Mouse (Mus musculus): ENCODE results near the gene Taf6. TPM values are rescaled to one million over a fixed set of nuclear protein-coding genes. Genes with fewer than 3 reads are reported as not detected.
A peak's percentile ranks its signal among the peaks of the same experiment; 100 is the strongest.

The Taf6 gene
- total RNA-seq, 2 experiments from 2014 or later: 29.6 to 34.7 TPM

DNA sequence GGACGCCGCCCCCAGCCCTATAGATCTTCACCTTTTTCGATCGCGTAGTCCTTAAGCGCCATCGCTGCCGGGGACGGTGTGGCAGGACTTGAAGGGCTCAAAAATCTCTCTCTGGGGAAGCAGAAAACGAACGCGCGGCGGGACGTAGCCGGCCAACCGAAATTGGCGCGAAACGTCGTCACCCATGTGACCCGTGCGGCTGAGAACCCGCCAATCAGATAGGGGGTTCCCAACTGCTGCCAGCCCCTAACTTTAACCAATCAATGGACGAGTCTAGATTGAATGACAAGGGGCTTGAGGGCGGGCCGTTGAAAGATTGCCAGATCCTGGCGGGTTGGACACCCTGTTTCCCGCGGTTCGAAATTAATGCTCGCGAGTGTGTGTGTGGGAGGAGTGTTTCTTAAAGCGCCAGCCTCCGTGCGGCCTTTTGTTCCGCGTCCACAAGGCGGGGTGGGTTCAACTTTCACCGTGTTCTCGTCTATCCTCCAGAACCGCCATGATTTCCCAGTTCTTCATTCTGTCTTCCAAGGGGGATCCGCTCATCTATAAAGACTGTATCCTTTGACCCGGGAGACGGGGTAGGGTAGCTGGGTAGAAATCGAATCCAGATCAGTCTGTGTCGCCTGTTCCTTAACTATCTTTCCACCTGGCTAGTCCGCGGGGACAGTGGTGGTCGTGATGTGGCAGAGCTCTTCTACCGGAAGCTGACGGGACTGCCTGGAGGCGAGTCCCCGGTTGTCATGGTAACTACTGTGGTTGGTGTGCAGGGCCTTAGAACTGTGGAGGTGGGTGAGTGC lies 15.4 kb downstream of the Taf6 start, which contains the start of the genes Ap4m1 and Mcm7:
Gene Ap4m1, plus strand, starts transcription at position 308 of the 797 bp plus-strand sequence.
Gene Mcm7, minus strand, starts transcription at position 728 of the 797 bp plus-strand sequence.
- DNase-seq: peak; percentile 99 to 100

DNA sequence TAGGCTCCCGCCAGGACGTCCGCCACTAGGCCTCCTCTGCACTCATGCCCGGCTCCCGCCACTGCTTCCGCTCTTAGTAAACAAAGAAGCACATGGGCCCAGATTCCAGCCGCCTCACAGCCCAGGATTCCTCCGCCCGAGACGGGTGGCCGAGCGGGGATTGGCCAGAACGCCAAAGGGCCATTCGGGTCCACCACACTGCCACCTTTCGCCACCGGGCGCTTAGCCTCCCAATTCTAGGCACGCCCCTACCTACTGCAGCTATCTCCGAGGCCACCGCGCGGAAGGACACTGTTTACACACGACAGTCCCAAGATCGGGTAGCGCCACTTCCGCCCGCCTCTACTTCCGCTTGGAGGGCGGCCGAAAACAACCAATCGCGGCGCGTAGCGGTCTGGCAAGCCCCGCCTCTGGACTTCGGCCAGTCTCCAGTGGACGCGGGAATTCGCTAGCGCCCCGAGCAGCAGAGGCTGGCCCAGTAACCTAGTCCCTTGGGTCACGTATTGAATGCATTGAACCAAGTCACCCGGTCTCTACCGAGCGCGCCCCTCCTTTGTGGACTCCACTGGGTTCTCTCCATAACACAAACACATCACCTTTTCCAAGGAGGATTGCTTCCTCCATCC lies 16.2 kb downstream of the Taf6 start:
- peak; percentile 97 to 98 for DNase-seq

GRCm38 (mm10) chr5:138165594-138165993 lies 21.7 kb downstream of the Taf6 start:
- DNase-seq: no peak

DNA sequence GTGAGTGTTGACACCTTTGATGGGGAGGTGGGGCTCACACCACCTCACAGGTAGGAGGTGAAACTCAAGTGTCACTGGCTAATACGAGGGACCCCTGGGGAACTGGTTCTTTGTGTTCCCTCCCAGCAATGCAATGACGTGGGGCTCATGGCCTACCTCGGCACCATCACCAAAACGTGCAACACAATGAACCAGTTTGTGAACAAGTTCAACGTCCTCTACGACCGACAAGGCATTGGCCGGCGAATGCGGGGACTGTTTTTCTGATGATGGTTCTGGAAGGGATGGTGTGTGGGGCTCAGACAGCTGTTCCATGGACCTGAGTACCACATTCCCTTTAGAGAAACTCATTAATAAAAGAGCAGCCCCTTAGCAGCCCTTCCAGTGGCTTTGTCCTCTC lies 23.6 kb downstream of the Taf6 start:
- DNase-seq: no peak

GRCm38 (mm10) chr5:138163046-138163445 lies 24.2 kb downstream of the Taf6 start:
- DNase-seq: no peak

DNA sequence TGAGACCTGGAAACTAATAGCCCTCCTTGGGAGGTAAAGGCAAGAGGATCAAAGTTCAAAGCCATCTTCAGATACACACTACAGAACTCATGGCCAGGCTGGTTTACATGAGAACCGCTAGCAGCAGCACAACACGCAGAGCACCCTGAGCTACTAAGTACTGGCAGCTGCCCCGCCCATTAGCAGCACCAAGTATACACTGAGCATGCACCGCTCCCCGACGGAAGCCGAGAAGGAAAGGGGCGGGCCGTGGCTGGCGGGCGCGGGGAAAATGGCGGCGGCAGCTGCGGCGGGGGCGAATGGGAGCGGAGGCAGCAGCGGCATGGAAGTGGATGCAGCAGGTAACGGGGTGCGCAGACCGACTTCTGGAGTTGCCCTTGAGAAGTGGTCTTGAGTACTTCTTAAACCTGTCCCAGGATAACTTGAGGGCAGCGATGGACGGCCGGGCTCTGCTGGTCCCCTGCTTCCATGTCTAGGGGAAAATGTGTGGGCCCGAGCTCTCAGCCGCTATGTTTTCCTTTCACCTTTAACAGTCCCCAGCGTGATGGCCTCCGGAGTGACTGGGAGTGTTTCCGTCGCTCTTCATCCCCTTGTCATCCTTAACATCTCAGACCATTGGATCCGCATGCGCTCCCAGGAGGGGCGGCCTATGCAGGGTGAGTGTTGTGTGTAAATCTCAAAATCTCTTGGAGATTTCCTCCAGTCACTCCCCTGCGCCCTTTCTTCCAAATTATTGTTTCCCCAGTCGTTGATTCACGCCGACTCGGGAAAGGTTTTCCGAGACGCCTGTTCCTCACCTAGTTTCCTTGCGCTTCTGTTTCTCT lies 26.2 kb downstream of the Taf6 start, which contains the start of gene Cops6:
Gene Cops6, plus strand, starts transcription at position 230 of the 824 bp plus-strand sequence.
- peak; percentile 96 to 98 for DNase-seq

DNA sequence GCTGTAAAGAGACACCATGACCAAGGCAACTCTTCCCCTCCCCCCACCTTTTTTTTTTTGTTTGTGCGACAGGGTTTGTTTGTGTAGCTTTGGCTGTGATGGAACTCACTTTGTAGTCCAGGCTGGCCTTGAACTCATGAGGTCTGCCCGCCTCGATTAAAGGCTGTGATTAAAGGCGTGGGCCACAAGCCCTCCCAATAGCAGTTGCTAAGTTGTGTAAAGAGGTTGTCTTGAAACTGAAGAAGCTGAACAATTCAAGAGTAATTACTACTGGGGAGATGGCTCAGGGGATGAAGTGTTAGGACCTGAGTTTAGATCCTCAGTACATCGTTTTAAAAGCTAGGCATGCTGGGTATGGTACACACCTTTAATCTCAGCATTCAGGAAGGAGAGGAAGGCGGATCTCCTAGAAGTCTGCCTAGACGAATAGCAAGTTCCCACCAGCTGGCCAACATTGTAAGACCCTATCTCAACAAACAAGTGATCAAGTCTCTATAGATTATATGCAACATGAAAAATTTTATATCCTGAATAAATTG lies 27.0 kb downstream of the Taf6 start:
- DNase-seq: no peak

DNA sequence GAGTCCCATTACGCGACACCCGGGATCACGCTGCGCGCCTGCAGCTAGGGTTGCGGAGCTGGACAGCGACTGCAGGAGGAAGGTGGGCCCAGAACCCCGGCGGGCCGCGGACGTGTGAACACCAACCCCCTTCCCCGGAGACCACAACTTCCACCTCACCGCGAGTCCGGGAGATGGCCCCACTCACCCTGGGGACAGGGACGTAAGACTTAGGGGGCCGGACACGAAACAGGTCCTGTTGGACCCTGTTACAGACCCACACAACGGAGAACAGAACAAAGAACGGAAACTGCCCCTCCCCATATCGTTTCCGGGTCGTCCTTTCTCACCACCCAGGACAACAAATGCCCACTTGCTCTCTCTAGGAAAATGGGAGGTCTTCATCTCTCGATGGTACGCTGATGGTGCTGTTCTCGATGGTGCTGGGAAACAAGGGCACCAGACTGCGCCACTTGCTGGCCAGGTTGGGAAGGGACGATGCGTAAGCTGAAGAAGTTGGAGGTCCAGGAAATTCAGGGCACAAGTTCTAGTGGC lies 31.7 kb downstream of the Taf6 start, which contains the start of gene Zfp113:
Gene Zfp113, minus strand, starts transcription at position 302 of the 534 bp plus-strand sequence.
- peak; percentile 92 to 95 for DNase-seq

GRCm38 (mm10) chr5:138154390-138154789 lies 32.9 kb downstream of the Taf6 start:
- DNase-seq: no peak

GRCm38 (mm10) chr5:138138585-138138984 lies 48.7 kb downstream of the Taf6 start:
- no peak for DNase-seq

GRCm38 (mm10) chr5:138137935-138138549 lies 49.2 kb downstream of the Taf6 start:
- DNase-seq: peak; percentile 9 to 47

GRCm38 (mm10) chr5:138137257-138137656 lies 50.0 kb downstream of the Taf6 start:
- DNase-seq: no peak

DNA sequence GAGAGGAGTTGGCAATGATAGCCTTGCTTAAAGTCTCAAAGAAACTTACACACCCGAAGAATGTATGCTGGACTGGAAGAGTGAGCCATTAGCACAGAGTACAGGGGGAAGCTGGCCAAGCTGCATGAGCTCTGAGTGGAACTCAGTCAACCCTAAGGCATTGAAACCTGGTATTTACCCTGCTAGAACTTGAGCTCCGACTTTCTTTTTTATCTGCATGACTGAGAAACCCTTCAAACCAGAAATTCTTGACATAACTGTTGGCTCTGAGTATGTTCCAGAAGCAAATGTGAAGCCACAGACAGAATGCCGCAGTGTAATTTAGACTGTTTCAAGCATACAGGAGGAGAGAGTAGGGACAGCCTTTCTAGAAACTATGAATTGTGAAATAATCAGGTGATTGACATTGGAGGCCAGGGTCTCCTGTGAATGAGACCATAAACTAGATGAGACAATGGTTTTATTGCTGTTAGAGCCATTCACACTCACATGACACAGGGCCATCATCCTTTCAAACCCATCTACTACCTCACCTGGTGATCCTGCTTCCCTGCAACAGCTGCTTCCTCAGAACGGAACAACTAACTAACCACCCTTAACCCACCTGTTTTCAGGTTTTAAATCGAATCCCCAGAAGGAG lies 54.7 kb downstream of the Taf6 start:
- DNase-seq: no peak

Small RNAs within 50 kb of the gene (microRNA-seq; reads per million reads assigned to microRNA genes)
- gene Mir106b (726 to 1,460 reads per million in 2 experiments), gene Mir25 (494 to 777 reads per million in 2 experiments), gene Mir93 (6,118 to 7,768 reads per million in 2 experiments)

Other genes starting within 250 kb of the Taf6 start
- under 1 TPM; 0.15 to 0.26 TPM for gene Gjc3, start 224.4 kb downstream of the Taf6 start, total RNA-seq (2021)
- gene Azgp1, start 205.9 kb downstream of the Taf6 start, total RNA-seq (2021): not detected
- not detected for gene Smok3a, start 166.2 kb downstream of the Taf6 start, total RNA-seq (2021)
- not detected for gene Smok3b, start 166.0 kb downstream of the Taf6 start, total RNA-seq (2021)
- not detected for gene Smok3c, start 134.3 kb downstream of the Taf6 start, total RNA-seq (2021)
- gene Zkscan1, start 102.4 kb downstream of the Taf6 start, total RNA-seq (2021): 10 to 100 TPM; 14.3 to 17.3 TPM
- gene Zscan21, start 70.5 kb downstream of the Taf6 start, total RNA-seq (2021): 10 to 100 TPM; 11.4 to 13.6 TPM
- gene Zfp113, start 31.7 kb downstream of the Taf6 start, total RNA-seq (2021): 1 to 10 TPM; 6.8 to 8.0 TPM
- gene Cops6, start 26.4 kb downstream of the Taf6 start, total RNA-seq (2021): 100 to 1,000 TPM; 123 to 129 TPM
- 1 to 10 TPM; 6.4 to 7.9 TPM for gene Ap4m1, start 15.4 kb downstream of the Taf6 start, total RNA-seq (2021)
- gene Mcm7, start 15.0 kb downstream of the Taf6 start, total RNA-seq (2021): 10 to 100 TPM in 1 of 2 experiments, 1 to 10 TPM in 1; 9.3 to 11.6 TPM
- gene Cnpy4, start within 50 bp of the Taf6 start, total RNA-seq (2021): 1 to 10 TPM; 6.3 to 6.9 TPM
- 1 to 10 TPM; 1.9 to 2.8 TPM for gene Mblac1, start 6.9 kb upstream of the Taf6 start, total RNA-seq (2021)
- under 1 TPM; 0.47 to 0.57 TPM for gene Nxpe5, start 38.4 kb upstream of the Taf6 start, total RNA-seq (2021)
- gene Lamtor4, start 68.0 kb upstream of the Taf6 start, total RNA-seq (2021): 10 to 100 TPM; 58.7 to 64.6 TPM
- gene BC037034, start 76.6 kb upstream of the Taf6 start, total RNA-seq (2021): 1 to 10 TPM; 3.2 to 4.2 TPM
- gene Gal3st4, start 85.4 kb upstream of the Taf6 start, total RNA-seq (2021): under 1 TPM; 0.15 to 0.32 TPM
- not detected for gene Gm43720, start 92.5 kb upstream of the Taf6 start, total RNA-seq (2021)
- gene Gpc2, start 92.6 kb upstream of the Taf6 start, total RNA-seq (2021): under 1 TPM in 1 of 2 experiments, not detected in 1; 0.15 TPM
- not detected for gene Stag3, start 92.8 kb upstream of the Taf6 start, total RNA-seq (2021)
- not detected for gene Pvrig, start 154.5 kb upstream of the Taf6 start, total RNA-seq (2021)

Data from heart, adult 18-20 months (tissue).